Mouse (Mus musculus) liver, embryonic 14.5 days (tissue): ENCODE measurements around the gene Apba2. TPM values are rescaled to one million over a fixed set of nuclear protein-coding genes. Genes with fewer than 3 reads are reported as not detected.

Source experiments
- ATAC-seq: fragments of 200-750 bp; cut with Nextera tagmentation; 2 replicates; pipeline ENCODE4 v1.8.0; 2017; ENCODE audit warnings: moderate number of reproducible peaks, mild to moderate bottlenecking, moderate library complexity; ENCODE audit not compliant: insufficient read depth
- DNase-seq, 3 experiments: peaks; one replicate each; pipeline ENCODE4 v3.0.0-alpha.2; 2012 to 2013; ENCODE audit warnings: low read depth in 3 of 3, low spot score in 3 of 3
- H3K27ac ChIP-seq: fragments of 300-500 bp; sonication (generic); 2 replicates; pipeline ENCODE4 v1.5.1; 2014; ENCODE audit warnings: moderate library complexity, mild to moderate bottlenecking, control low read depth, inconsistent platforms
- H3K27me3 ChIP-seq: fragments of 300-500 bp; sonication (generic); 2 replicates; pipeline ENCODE4 v1.6.1; 2014; ENCODE audit warnings: mild to moderate bottlenecking, low read length, moderate library complexity; ENCODE audit not compliant: control insufficient read depth, insufficient read depth
- H3K36me3 ChIP-seq: fragments of 300-500 bp; sonication (generic); replicated peaks from 2 replicates; pipeline ENCODE4 v1.6.1; 2014; ENCODE audit warnings: low read depth; ENCODE audit not compliant: control insufficient read depth, insufficient read depth
- H3K4me1 ChIP-seq, 2 experiments: fragments of 200-500 bp in 1 of 2; fragments of 300-500 bp in 1 of 2; sonication (generic) in 1 of 2; replicated peaks; 2 replicates each; pipeline ENCODE4 v1.6.1; 2012 to 2014; ENCODE audit warnings: antibody characterized with exemption in 1 of 2, inconsistent platforms in 1 of 2, low read length in 1 of 2; ENCODE audit not compliant: control insufficient read depth in 2 of 2, insufficient read depth in 2 of 2
- H3K4me2 ChIP-seq: fragments of 300-500 bp; sonication (generic); 2 replicates; pipeline ENCODE4 v1.6.1; 2014; ENCODE audit warnings: low read depth, mild to moderate bottlenecking, control low read depth, moderate library complexity
- H3K4me3 ChIP-seq, 2 experiments: fragments of 200-500 bp in 1 of 2; fragments of 300-500 bp in 1 of 2; sonication (generic) in 1 of 2; 2 replicates each; pipeline ENCODE4 v1.5.1; 2012 to 2014; ENCODE audit warnings: low read depth in 2 of 2, low read length in 2 of 2, mild to moderate bottlenecking in 2 of 2, control low read depth in 1 of 2, inconsistent platforms in 1 of 2, moderate library complexity in 1 of 2; ENCODE audit not compliant: insufficient read depth in 1 of 2
- H3K9ac ChIP-seq: fragments of 300-500 bp; sonication (generic); replicated peaks from 2 replicates; pipeline ENCODE4 v1.6.1; 2014; ENCODE audit warnings: mild to moderate bottlenecking, control low read depth, moderate library complexity
- H3K9me3 ChIP-seq: fragments of 300-500 bp; sonication (generic); 2 replicates; pipeline ENCODE4 v1.6.1; 2016; ENCODE audit warnings: low read length, mixed read lengths; ENCODE audit not compliant: control insufficient read depth
- CTCF ChIP-seq: IDR thresholded peaks from 2 replicates; pipeline ENCODE4 v1.5.1; 2016; ENCODE audit warnings: antibody characterized with exemption, low read depth, control low read depth
- EP300 ChIP-seq: IDR thresholded peaks from 2 replicates; pipeline ENCODE4 v1.6.1; 2016; ENCODE audit warnings: antibody characterized with exemption, low read depth
- WGBS: fragments of 180-500 bp; shearing (Covaris S2); extraction: QIAGEN DNeasy Blood & Tissue Kit; methylation state at CpG from one replicate; pipeline ENCODE4 v1.1.7; 2014; ENCODE audit not compliant: insufficient replicate concordance; 5-methylcytosine and 5-hydroxymethylcytosine counted together
- polyA plus RNA-seq, 2 experiments: library from polyadenylated mRNA; depleted of rRNA in 1 of 2; stranded (reverse) in 1 of 2; unstranded in 1 of 2; fragments of >200 nt; fragmentation: Nextera tagmentation in 1 of 2; extraction: Ambion mirVana in 1 of 2; gene quantifications; 2 replicates each; pipeline versions ENCODE4 v1.2.1 to v1.2.3; 2012 to 2014

The Apba2 gene
- polyA plus RNA-seq, 2 experiments: 0.02 TPM; not detected in 1

DNA sequence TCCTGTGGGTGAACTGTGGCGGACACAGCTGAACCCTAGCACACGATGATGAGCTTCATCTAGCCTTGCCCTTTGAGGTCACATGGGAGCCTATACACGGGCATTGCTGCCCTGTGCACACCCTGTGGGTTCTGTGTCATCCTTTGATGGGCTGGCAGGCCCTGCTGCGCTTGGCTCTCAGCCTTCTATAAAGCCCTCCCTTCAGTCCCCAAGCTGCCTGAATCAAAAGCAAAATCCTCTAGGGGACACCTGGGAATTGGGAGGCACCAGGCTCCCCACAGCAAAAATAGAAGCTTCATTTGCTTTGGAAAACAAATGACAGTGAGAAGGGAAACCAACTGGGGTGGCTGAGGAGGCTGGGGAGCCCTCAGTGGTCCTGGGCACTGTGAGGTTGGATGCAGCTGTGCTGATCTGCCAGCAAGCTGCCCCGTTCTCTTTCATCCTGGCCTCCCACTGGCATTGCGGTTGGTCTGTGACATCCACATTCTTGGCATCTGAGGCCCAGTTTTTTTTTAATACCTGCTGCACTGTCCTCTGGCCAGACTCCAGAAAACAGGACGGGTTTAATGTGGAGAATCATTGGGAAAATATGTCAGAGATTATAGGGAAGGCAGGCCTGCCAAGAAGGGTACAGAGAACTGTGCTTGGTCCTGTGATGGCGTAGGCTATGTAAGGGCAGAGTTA lies 126.6 kb downstream of the Apba2 start:
- Histone ChIP-seq H3K27ac (no peak overlapping the region), H3K9ac (no peak overlapping the region), H3K4me3 (no peak overlapping the region), H3K36me3 (no peaks in the 10 kb centered on the region), H3K9me3 (no peaks in the 10 kb centered on the region), H3K27me3 (no peaks in the 10 kb centered on the region), H3K4me2 (no peak overlapping the region), H3K4me1 (peaks cover 0 to 1% of the 10 kb centered on the region in 2 experiments; a peak in 1 of 4 replicates)
- WGBS: 55% methylated on average over 8 of the region's 8 CpGs
- TF ChIP-seq CTCF (no peak), EP300 (no peak)
- ATAC-seq: no peak
- DNase-seq: no peak

DNA sequence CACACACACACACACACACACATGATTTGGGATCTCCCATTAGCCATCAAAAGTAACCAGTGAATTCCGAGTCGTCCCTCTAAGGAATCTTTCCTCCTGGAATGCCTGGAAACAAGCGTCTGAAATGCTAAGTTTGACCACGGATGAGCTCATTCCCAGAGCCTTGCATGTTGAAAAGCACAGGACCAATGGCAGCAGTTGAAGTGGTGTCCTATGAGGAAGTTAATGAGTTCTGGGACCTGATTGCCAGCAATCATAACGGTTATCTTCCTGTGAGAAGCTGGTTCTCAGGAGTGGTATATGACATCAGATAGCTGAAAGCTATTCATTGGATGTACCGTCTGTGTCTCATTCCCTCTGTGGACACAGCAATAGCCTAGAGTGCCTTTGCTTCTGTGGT lies 129.2 kb downstream of the Apba2 start:
- TF ChIP-seq EP300 (no peak), CTCF (no peak)
- no peak for ATAC-seq
- H3K27ac ChIP-seq: no peak overlapping the region
- WGBS: 62% methylated on average over 6 of the region's 6 CpGs
- H3K36me3 ChIP-seq: no peaks in the 10 kb centered on the region
- H3K4me3 ChIP-seq: no peak overlapping the region
- H3K4me2 ChIP-seq: no peak overlapping the region
- no peaks in the 10 kb centered on the region for H3K9me3 ChIP-seq
- H3K9ac ChIP-seq: no peak overlapping the region
- peaks cover 0 to 7% of the 10 kb centered on the region in 2 experiments; a peak in 2 of 4 replicates for H3K4me1 ChIP-seq
- DNase-seq: no peak
- no peaks in the 10 kb centered on the region for H3K27me3 ChIP-seq

DNA sequence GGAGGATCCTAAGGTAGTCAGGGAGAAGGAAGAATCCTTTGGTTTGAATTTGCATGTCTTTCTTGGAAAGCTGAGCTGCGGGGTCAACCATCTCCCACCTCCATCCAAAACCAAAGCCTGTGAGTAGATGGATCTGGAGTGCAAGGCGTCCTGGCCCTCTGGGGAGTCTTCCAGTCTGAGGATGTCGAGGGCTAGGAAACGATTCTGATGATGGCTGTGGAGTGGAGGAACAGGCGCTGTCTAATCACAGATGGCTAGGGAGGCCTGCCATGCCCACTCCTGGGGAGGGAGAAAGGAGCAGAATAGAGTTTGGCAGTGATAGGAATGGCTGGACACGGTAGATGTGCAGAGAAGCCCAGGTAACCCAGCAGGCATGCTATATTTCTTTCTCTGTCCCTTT lies 129.6 kb downstream of the Apba2 start:
- no peak for ATAC-seq
- 59% methylated on average over 6 of the region's 6 CpGs for WGBS
- Histone ChIP-seq H3K9me3 (no peaks in the 10 kb centered on the region), H3K4me3 (no peak overlapping the region), H3K4me1 (peaks cover 0 to 9% of the 10 kb centered on the region in 2 experiments; a peak in 2 of 4 replicates), H3K9ac (no peak overlapping the region), H3K36me3 (no peaks in the 10 kb centered on the region), H3K27me3 (no peaks in the 10 kb centered on the region), H3K4me2 (no peak overlapping the region), H3K27ac (no peak overlapping the region)
- no peak for DNase-seq
- TF ChIP-seq CTCF (no peak), EP300 (no peak)

- Histone ChIP-seq H3K27ac (no peak overlapping the region), H3K4me3 (no peak overlapping the region), H3K4me2 (no peak overlapping the region), H3K9me3 (no peaks in the 10 kb centered on the region), H3K9ac (no peak overlapping the region), H3K27me3 (no peaks in the 10 kb centered on the region), H3K4me1 (peaks cover 0 to 9% of the 10 kb centered on the region in 2 experiments; a peak in 2 of 4 replicates), H3K36me3 (no peaks in the 10 kb centered on the region)
- DNase-seq (no peak), ATAC-seq (no peak)
- 64% methylated on average over 6 of the region's 6 CpGs for WGBS
- TF ChIP-seq EP300: no peak
- TF ChIP-seq CTCF: no peak
These were observed 130.4 kb downstream of the Apba2 start for GRCm38 (mm10) chr7:64631781-64632351.

DNA sequence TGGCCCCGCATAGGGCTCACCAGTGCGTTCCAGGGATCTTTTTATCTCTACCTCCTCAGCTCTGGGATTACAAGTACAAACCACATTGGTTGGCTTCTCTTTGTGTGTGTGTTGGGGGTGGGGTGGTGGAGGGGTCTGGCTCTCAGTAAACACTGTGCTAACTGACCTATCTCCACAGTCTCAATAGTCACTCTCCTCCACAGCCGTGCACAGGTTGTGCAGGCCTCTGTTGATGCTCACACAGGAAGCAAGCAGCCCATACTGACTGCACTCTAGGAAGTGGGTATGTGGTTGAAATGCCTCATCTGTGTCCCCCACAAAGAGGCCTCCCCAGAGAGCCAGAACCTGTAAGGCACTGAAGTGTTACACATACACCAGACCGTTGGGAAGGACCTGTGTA lies 131.7 kb downstream of the Apba2 start:
- Histone ChIP-seq H3K4me3 (no peak overlapping the region), H3K9me3 (no peaks in the 10 kb centered on the region), H3K4me2 (no peak overlapping the region), H3K9ac (no peak overlapping the region), H3K27me3 (no peaks in the 10 kb centered on the region), H3K36me3 (no peaks in the 10 kb centered on the region), H3K4me1 (peaks cover 0 to 9% of the 10 kb centered on the region in 2 experiments; a peak in 2 of 4 replicates), H3K27ac (no peak overlapping the region)
- DNase-seq (no peak), ATAC-seq (no peak)
- WGBS: 48% methylated on average over 4 of the region's 4 CpGs
- TF ChIP-seq CTCF (no peak), EP300 (no peak)
